Mouse (Mus musculus) neural tube, embryonic 15.5 days (tissue): ENCODE results near the gene Ikzf3. TPM values are rescaled to one million over a fixed set of nuclear protein-coding genes. Genes with fewer than 3 reads are reported as not detected.

Experiments used
- ATAC-seq: fragments of 200-750 bp; cut with Nextera tagmentation; 2 replicates; pipeline ENCODE4 v1.8.0; 2017; ENCODE audit warnings: mild to moderate bottlenecking, moderate TSS enrichment, moderate library complexity; ENCODE audit not compliant: low FRiP score
- H3K27ac ChIP-seq: fragments of 300-500 bp; sonication (generic); replicated peaks from 2 replicates; pipeline ENCODE4 v1.5.1; 2015; ENCODE audit warnings: mild to moderate bottlenecking, inconsistent platforms
- H3K27me3 ChIP-seq: fragments of 300-500 bp; sonication (generic); replicated peaks from 2 replicates; pipeline ENCODE4 v1.6.1; 2015; ENCODE audit warnings: inconsistent platforms
- H3K36me3 ChIP-seq: fragments of 300-500 bp; sonication (generic); 2 replicates; pipeline ENCODE4 v1.6.1; 2015; ENCODE audit warnings: inconsistent platforms
- H3K4me1 ChIP-seq: fragments of 300-500 bp; sonication (generic); 2 replicates; pipeline ENCODE4 v1.6.1; 2015; ENCODE audit warnings: inconsistent platforms
- H3K4me2 ChIP-seq: fragments of 300-500 bp; sonication (generic); 2 replicates; pipeline ENCODE4 v1.6.1; 2015; ENCODE audit warnings: inconsistent platforms, mild to moderate bottlenecking, moderate library complexity
- H3K4me3 ChIP-seq: fragments of 300-500 bp; sonication (generic); replicated peaks from 2 replicates; pipeline ENCODE4 v1.5.1; 2015; ENCODE audit warnings: mild to moderate bottlenecking, inconsistent platforms
- H3K9ac ChIP-seq: fragments of 300-500 bp; sonication (generic); replicated peaks from 2 replicates; pipeline ENCODE4 v1.6.1; 2015; ENCODE audit warnings: mild to moderate bottlenecking, inconsistent platforms
- H3K9me3 ChIP-seq: fragments of 300-500 bp; sonication (generic); replicated peaks from 2 replicates; pipeline ENCODE4 v1.6.1; 2016; ENCODE audit warnings: inconsistent platforms
- WGBS: fragments of 180-500 bp; shearing (Covaris S2); methylation state at CpG from one replicate; pipeline ENCODE4 v1.1.7; 2015; ENCODE audit warnings: mixed read lengths; 5-methylcytosine and 5-hydroxymethylcytosine counted together
- polyA plus RNA-seq: library from polyadenylated mRNA; unstranded; fragments of >200 nt; fragmentation: Nextera tagmentation; extraction: Ambion mirVana; gene quantifications from 2 replicates; pipeline ENCODE4 v1.2.1, GENCODE M21; 2015

Gene Ikzf3
- polyA plus RNA-seq, 1 experiment from 2014 or later, result 0.18 TPM

- Histone ChIP-seq H3K4me3 (no peak overlapping the region), H3K36me3 (no peaks in the 10 kb centered on the region), H3K9me3 (no peaks in the 10 kb centered on the region), H3K9ac (no peak overlapping the region), H3K4me1 (no peaks in the 10 kb centered on the region), H3K27me3 (peaks cover 7% of the 10 kb centered on the region), H3K4me2 (no peak overlapping the region), H3K27ac (no peak overlapping the region)
- WGBS, result 85% methylated on average over 13 of the region's 13 CpGs
- ATAC-seq, result no peak
Observed at GRCm38 (mm10) chr11:98479026-98479939, 66.5 kb downstream of the Ikzf3 start.

GRCm38 (mm10) chr11:98477011-98477701 is 68.7 kb downstream of the Ikzf3 start:
- 64% methylated on average over 14 of the region's 14 CpGs for WGBS
- Histone ChIP-seq H3K4me1 (no peaks in the 10 kb centered on the region), H3K9me3 (no peaks in the 10 kb centered on the region), H3K27me3 (peaks cover 2% of the 10 kb centered on the region; the same call in 1 of the 2 replicates), H3K4me2 (no peak overlapping the region), H3K9ac (no peak overlapping the region), H3K36me3 (no peaks in the 10 kb centered on the region), H3K4me3 (no peak overlapping the region), H3K27ac (no peak overlapping the region)
- ATAC-seq, result no peak

- Histone ChIP-seq H3K9me3 (no peaks in the 10 kb centered on the region), H3K4me1 (no peaks in the 10 kb centered on the region), H3K27me3 (peaks cover 2% of the 10 kb centered on the region; the same call in 1 of the 2 replicates), H3K4me2 (no peak overlapping the region), H3K9ac (no peak overlapping the region), H3K4me3 (no peak overlapping the region), H3K36me3 (no peaks in the 10 kb centered on the region), H3K27ac (no peak overlapping the region)
- ATAC-seq, result no peak
- 89% methylated on average over 4 of the region's 4 CpGs for WGBS
Observed at GRCm38 (mm10) chr11:98476434-98476807, 69.4 kb downstream of the Ikzf3 start.

GRCm38 (mm10) chr11:98475630-98476433 is 70.0 kb downstream of the Ikzf3 start:
- Histone ChIP-seq H3K4me1 (no peaks in the 10 kb centered on the region), H3K4me3 (no peak overlapping the region), H3K9ac (no peak overlapping the region), H3K36me3 (no peaks in the 10 kb centered on the region), H3K27ac (no peak overlapping the region), H3K9me3 (no peaks in the 10 kb centered on the region), H3K27me3 (peaks cover 2% of the 10 kb centered on the region; the same call in 1 of the 2 replicates), H3K4me2 (no peak overlapping the region)
- 90% methylated on average over 9 of the region's 9 CpGs for WGBS
- no peak for ATAC-seq

- Histone ChIP-seq H3K27ac (no peak overlapping the region), H3K36me3 (no peaks in the 10 kb centered on the region), H3K27me3 (peaks cover 2% of the 10 kb centered on the region; the same call in 1 of the 2 replicates), H3K9me3 (no peaks in the 10 kb centered on the region), H3K4me1 (no peaks in the 10 kb centered on the region), H3K4me2 (no peak overlapping the region), H3K9ac (no peak overlapping the region), H3K4me3 (no peak overlapping the region)
- WGBS, result 88% methylated on average over 11 of the region's 11 CpGs
- no peak for ATAC-seq
Observed at GRCm38 (mm10) chr11:98474967-98475366, 70.9 kb downstream of the Ikzf3 start.

- H3K27me3 ChIP-seq, result no peaks in the 10 kb centered on the region
- no peaks in the 10 kb centered on the region for H3K9me3 ChIP-seq
- H3K4me1 ChIP-seq, result no peaks in the 10 kb centered on the region
- H3K4me3 ChIP-seq, result no peak overlapping the region
- no peak overlapping the region for H3K27ac ChIP-seq
- WGBS, result 61% methylated on average over 8 of the region's 8 CpGs
- no peak overlapping the region for H3K4me2 ChIP-seq
- ATAC-seq, result no peak
- no peaks in the 10 kb centered on the region for H3K36me3 ChIP-seq
- H3K9ac ChIP-seq, result no peak overlapping the region
Observed at GRCm38 (mm10) chr11:98473916-98474479, 71.8 kb downstream of the Ikzf3 start.

- 37% methylated on average over 4 of the region's 4 CpGs for WGBS
- no peak overlapping the region for H3K4me3 ChIP-seq
- H3K27me3 ChIP-seq, result 0 out of 2 replicates have a peak, but pooled peaks cover under 1% of the 10 kb centered on the region
- H3K4me2 ChIP-seq, result no peak overlapping the region
- H3K36me3 ChIP-seq, result no peaks in the 10 kb centered on the region
- ATAC-seq, result no peak
- H3K9me3 ChIP-seq, result no peaks in the 10 kb centered on the region
- no peak overlapping the region for H3K9ac ChIP-seq
- no peak overlapping the region for H3K27ac ChIP-seq
- H3K4me1 ChIP-seq, result no peaks in the 10 kb centered on the region
Observed at GRCm38 (mm10) chr11:98472696-98473095, 73.1 kb downstream of the Ikzf3 start.

- no peak overlapping the region for H3K4me2 ChIP-seq
- H3K9me3 ChIP-seq, result no peaks in the 10 kb centered on the region
- H3K9ac ChIP-seq, result no peak overlapping the region
- 77% methylated on average over 6 of the region's 6 CpGs for WGBS
- H3K4me3 ChIP-seq, result no peak overlapping the region
- no peak overlapping the region for H3K27ac ChIP-seq
- H3K27me3 ChIP-seq, result 0 out of 2 replicates have a peak, but pooled peaks cover 3% of the 10 kb centered on the region
- ATAC-seq, result no peak
- H3K4me1 ChIP-seq, result no peaks in the 10 kb centered on the region
- no peaks in the 10 kb centered on the region for H3K36me3 ChIP-seq
Observed at GRCm38 (mm10) chr11:98470795-98471194, 75.0 kb downstream of the Ikzf3 start.

GRCm38 (mm10) chr11:98469761-98470714 is 75.8 kb downstream of the Ikzf3 start:
- 0 out of 2 replicates have a peak, but pooled peaks cover 3% of the 10 kb centered on the region for H3K27me3 ChIP-seq
- H3K4me3 ChIP-seq, result no peak overlapping the region
- no peaks in the 10 kb centered on the region for H3K9me3 ChIP-seq
- 84% methylated on average over 22 of the region's 22 CpGs for WGBS
- H3K9ac ChIP-seq, result no peak overlapping the region
- H3K36me3 ChIP-seq, result no peaks in the 10 kb centered on the region
- H3K4me1 ChIP-seq, result no peaks in the 10 kb centered on the region
- H3K4me2 ChIP-seq, result no peak overlapping the region
- no peak for ATAC-seq
- no peak overlapping the region for H3K27ac ChIP-seq

GRCm38 (mm10) chr11:98464516-98464915 is 81.3 kb downstream of the Ikzf3 start:
- no peak overlapping the region for H3K27ac ChIP-seq
- WGBS, result 86% methylated on average over 6 of the region's 6 CpGs
- no peak overlapping the region for H3K9ac ChIP-seq
- no peak overlapping the region for H3K4me3 ChIP-seq
- H3K4me1 ChIP-seq, result no peaks in the 10 kb centered on the region
- H3K4me2 ChIP-seq, result no peak overlapping the region
- no peaks in the 10 kb centered on the region for H3K9me3 ChIP-seq
- no peak for ATAC-seq
- H3K27me3 ChIP-seq, result peaks cover 31% of the 10 kb centered on the region
- H3K36me3 ChIP-seq, result no peaks in the 10 kb centered on the region
